Mouse (Mus musculus) heart, adult 2 months (tissue): Measurements from ENCODE around the gene Chd8. TPM values are rescaled to one million over a fixed set of nuclear protein-coding genes. Genes with fewer than 3 reads are reported as not detected.

Experiments
- DNase-seq, 2 experiments: peaks; one replicate each; pipeline ENCODE4 v3.0.0; 2021
- H3K27ac ChIP-seq: fragments of 200-600 bp; 2 replicates; pipeline ENCODE4 v1.8.1; 2022
- H3K27me3 ChIP-seq: fragments of 200-500 bp; 2 replicates; pipeline ENCODE4 v1.6.1; 2012; ENCODE audit warnings: mild to moderate bottlenecking, low read length, inconsistent platforms, mixed read lengths; ENCODE audit not compliant: control insufficient read depth, insufficient read depth
- H3K36me3 ChIP-seq: fragments of 200-500 bp; 2 replicates; pipeline ENCODE4 v1.6.1; 2012; ENCODE audit warnings: low read length, inconsistent platforms; ENCODE audit not compliant: control insufficient read depth, insufficient read depth
- H3K4me1 ChIP-seq: fragments of 200-500 bp; 2 replicates; pipeline ENCODE4 v1.6.1; 2011; ENCODE audit warnings: low read length; ENCODE audit not compliant: control insufficient read depth, insufficient read depth
- H3K4me3 ChIP-seq: fragments of 200-600 bp; 2 replicates; pipeline ENCODE4 v1.8.1; 2022
- H3K79me2 ChIP-seq: fragments of 200-500 bp; replicated peaks from 2 replicates; pipeline ENCODE4 v1.6.1; 2012; ENCODE audit warnings: mild to moderate bottlenecking, inconsistent platforms, low read length, moderate library complexity, mixed read lengths; ENCODE audit not compliant: control insufficient read depth, insufficient read depth
- H3K9ac ChIP-seq: fragments of 200-500 bp; 2 replicates; pipeline ENCODE4 v1.6.1; 2012; ENCODE audit warnings: low read depth, mild to moderate bottlenecking, control low read depth, inconsistent platforms, low read length, mixed read lengths
- CTCF ChIP-seq: fragments of 200-600 bp; IDR thresholded peaks from 2 replicates; pipeline ENCODE4 v1.8.1; 2022; ENCODE audit warnings: antibody characterized with exemption, mild to moderate bottlenecking, moderate library complexity
- EP300 ChIP-seq: fragments of 200-500 bp; IDR thresholded peaks from 2 replicates; pipeline ENCODE4 v1.6.1; 2011; ENCODE audit warnings: low read depth, low read length, control low read depth; ENCODE audit not compliant: insufficient read depth
- POLR2A ChIP-seq: fragments of 200-500 bp; IDR thresholded peaks from 2 replicates; pipeline ENCODE4 v1.6.1; 2011; ENCODE audit warnings: mild to moderate bottlenecking, low read depth, low read length, control low read depth; ENCODE audit not compliant: insufficient read depth
- WGBS: fragments of 180-500 bp; shearing (Covaris S2); methylation state at CpG from one replicate; pipeline ENCODE4 v1.1.7; 2018; 5-methylcytosine and 5-hydroxymethylcytosine counted together
- intact Hi-C: fragments of 180-260 bp; cut with DNase I; formaldehyde crosslinking; loops from one replicate; pipeline ENCODE4 v1.15.1; 2025
- polyA plus RNA-seq: library from polyadenylated mRNA; depleted of rRNA; stranded (reverse); fragments of >200 nt; gene quantifications from 2 replicates; pipeline ENCODE4 v1.2.3, GENCODE M21; 2012
- total RNA-seq, 2 experiments: library from RNA; stranded (reverse); gene quantifications; 2 replicates each; pipeline ENCODE4 v1.2.3; 2021

Gene Chd8
- total and polyA plus RNA-seq, 3 experiments: 14.3 to 45.2 (median 36.7) TPM

DNA sequence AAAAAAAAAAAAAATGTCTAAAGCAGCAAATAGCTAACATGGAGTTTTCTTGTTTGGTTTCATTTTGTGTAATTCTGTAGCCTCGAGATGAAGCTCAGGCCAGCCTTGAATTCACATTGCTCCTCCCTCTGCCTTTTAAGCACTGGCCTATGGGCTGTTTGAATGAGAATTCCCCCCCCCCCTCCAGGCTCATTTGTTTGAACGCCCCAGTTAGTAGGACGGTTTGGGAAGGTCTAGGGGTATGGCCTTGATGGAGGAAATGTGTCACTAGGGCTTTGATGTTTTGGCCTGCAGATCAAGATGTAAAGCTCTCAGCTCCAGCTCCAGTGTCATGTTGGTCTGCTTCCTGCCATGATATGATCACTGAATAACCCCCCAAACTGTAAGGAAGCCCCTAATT is 15.2 kb upstream of the Chd8 start:
- intact Hi-C loops: loop anchor here (10.0 kb wide), 1 partner anchor 258 kb away; the partner anchor contains the start of gene Tmem253
- H3K27ac ChIP-seq: no peak overlapping the region
- no peaks in the 10 kb centered on the region for H3K36me3 ChIP-seq
- H3K27me3 ChIP-seq: no peaks in the 10 kb centered on the region
- H3K79me2 ChIP-seq: no peaks in the 10 kb centered on the region; the same call in 1 of the 2 replicates
- DNase-seq: no peak
- H3K4me3 ChIP-seq: no peak overlapping the region
- no peak overlapping the region for H3K9ac ChIP-seq
- TF ChIP-seq EP300 (no peak), POLR2A (no peak), CTCF (no peak)
- H3K4me1 ChIP-seq: no peaks in the 10 kb centered on the region
- 64% methylated on average over 3 of the region's 3 CpGs for WGBS

DNA sequence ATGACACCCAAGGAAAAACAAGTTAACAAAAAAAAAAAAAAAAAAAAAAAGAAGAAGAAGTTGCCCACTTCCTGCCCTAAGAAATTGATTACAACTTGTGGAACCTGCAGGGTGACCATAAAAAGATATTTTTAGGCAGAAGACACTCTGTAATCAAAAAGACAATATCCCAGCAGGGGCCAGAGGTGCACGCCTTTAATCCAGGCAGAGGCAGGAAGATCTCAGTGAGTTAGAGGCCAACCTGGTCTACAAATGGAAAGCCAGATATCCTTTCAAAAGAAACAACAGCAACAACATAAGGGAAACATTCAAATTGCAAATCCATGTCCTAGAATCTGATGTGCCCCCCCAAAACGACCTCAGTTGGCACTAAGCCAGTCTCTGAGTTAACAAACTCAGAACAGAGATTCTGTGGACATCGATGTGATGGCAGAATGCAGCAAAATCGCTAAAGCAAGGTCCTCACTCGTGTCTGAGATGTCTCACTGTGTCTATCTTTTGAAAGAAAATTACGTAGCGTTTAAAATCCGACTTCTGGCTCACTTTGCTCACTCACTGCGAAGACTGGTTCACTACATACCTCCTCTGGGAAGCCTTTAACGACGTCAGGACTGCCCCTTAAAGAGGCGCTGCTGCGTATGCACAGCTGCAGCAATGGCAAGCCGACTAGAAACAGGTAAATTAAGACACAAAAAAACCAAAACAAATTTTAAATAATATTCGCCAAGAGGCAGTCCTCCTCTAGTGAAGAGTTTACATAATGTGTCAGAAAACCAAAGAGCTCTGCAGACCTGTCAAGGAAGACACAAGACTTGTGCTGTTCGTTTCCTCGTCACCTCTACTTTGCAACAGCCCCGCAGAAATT is 1.0 kb downstream of the Chd8 start:
- intact Hi-C loops: loop anchor here (1.0 to 5.0 kb wide), 3 partner anchors 8 to 59 kb away; partner anchors contain the start of gene Supt16
- WGBS: 4% methylated on average over 18 of the region's 18 CpGs
- H3K9ac ChIP-seq: peak overlapping the region; percentile 85
- TF ChIP-seq EP300 (no peak), CTCF (no peak), POLR2A (no peak)
- no peak for DNase-seq
- peaks cover 6% of the 10 kb centered on the region for H3K79me2 ChIP-seq
- H3K4me1 ChIP-seq: peaks cover 4% of the 10 kb centered on the region
- H3K27ac ChIP-seq: peak overlapping the region; percentile 86; the same call in 1 of the 2 replicates
- H3K36me3 ChIP-seq: peaks cover 6% of the 10 kb centered on the region
- H3K4me3 ChIP-seq: peak overlapping the region; percentile 92
- H3K27me3 ChIP-seq: no peaks in the 10 kb centered on the region

DNA sequence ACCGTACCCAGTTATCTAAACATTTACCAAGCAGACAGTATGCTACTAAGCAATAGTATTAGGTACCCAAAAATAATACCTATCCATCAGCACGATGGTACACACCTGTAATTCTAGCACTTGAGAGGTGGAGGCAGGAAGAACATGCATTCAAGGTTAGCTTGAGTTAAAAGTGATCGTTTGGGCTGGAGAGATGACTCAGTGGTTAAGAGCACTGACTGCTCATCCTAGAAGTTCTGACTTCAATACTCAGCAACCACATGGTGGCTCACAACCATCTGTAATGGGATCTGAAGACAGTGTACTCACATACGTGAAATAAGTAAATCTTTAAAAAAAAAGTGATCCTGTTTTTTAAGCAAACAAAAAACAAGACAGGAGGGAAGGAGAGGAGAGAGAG is 11.5 kb downstream of the Chd8 start:
- peaks cover 4% of the 10 kb centered on the region for H3K36me3 ChIP-seq
- TF ChIP-seq EP300 (no peak), POLR2A (no peak), CTCF (no peak)
- intact Hi-C loops: no loop called here

DNA sequence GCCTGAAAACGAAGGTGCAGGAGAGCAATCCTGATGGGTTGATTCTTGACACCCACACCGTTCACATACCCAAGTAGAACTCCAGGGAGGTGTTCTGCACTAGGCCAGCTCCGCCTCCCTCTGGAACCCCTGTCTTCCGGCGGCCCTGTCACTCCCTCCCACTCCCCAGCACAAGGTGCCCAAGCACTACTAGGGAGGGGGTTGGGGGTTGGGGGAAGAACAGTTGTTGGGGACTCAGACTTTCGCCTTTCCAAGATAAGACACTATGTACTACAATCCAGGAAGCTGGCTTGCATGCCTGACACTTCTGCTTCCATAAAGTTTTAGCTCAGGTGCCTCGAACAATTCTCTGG is 12.9 kb downstream of the Chd8 start:
- intact Hi-C loops: loop anchor here (1.0 to 5.0 kb wide), 4 partner anchors 13 to 63 kb away; partner anchors contain the start of genes Chd8, Mettl3 and Supt16
- no peak for DNase-seq
- H3K79me2 ChIP-seq: peaks cover 5% of the 10 kb centered on the region
- H3K27ac ChIP-seq: peak overlapping the region; percentile 66
- peaks cover 1% of the 10 kb centered on the region for H3K4me1 ChIP-seq
- peak overlapping the region; percentile 59 for H3K4me3 ChIP-seq
- H3K36me3 ChIP-seq: peaks cover 4% of the 10 kb centered on the region
- TF ChIP-seq CTCF (no peak), POLR2A (no peak), EP300 (no peak)
- 7% methylated on average over 7 of the region's 7 CpGs for WGBS
- H3K9ac ChIP-seq: peak overlapping the region; percentile 58
- H3K27me3 ChIP-seq: no peaks in the 10 kb centered on the region

More for the DNA sequence above, 11.5 kb downstream of the Chd8 start:
- Histone ChIP-seq H3K79me2 (peaks cover 8% of the 10 kb centered on the region), H3K27ac (no peak overlapping the region), H3K4me3 (no peak overlapping the region), H3K4me1 (peaks cover 1% of the 10 kb centered on the region), H3K27me3 (no peaks in the 10 kb centered on the region), H3K9ac (no peak overlapping the region)
- 76% methylated on average over 4 of the region's 4 CpGs for WGBS
- DNase-seq: no peak

GRCm38 (mm10) chr14:52244041-52244689 is 13.4 kb downstream of the Chd8 start:
- WGBS: under 1% methylated on average over 32 of the region's 32 CpGs
- DNase-seq: peak; percentile 98 to 100
- intact Hi-C loops: loop anchor here (1.0 to 5.0 kb wide), 4 partner anchors 13 to 63 kb away; partner anchors contain the start of genes Chd8, Mettl3 and Supt16
- peak overlapping the region; percentile 66 for H3K27ac ChIP-seq
- peaks cover 1% of the 10 kb centered on the region for H3K4me1 ChIP-seq
- TF ChIP-seq CTCF (no peak), EP300 (peak; percentile 64; the same call in 1 of the 2 replicates), POLR2A (peak; percentile 68)
- H3K36me3 ChIP-seq: peaks cover 4% of the 10 kb centered on the region
- peak overlapping the region; percentile 59 for H3K4me3 ChIP-seq
- no peaks in the 10 kb centered on the region for H3K27me3 ChIP-seq
- peaks cover 5% of the 10 kb centered on the region for H3K79me2 ChIP-seq
- peak overlapping the region; percentile 64 for H3K9ac ChIP-seq
